Mouse (Mus musculus): ENCODE data around the gene Man2b1. TPM values are rescaled to one million over a fixed set of nuclear protein-coding genes. Genes with fewer than 3 reads are reported as not detected.

Man2b1 gene
- 10.8 and 14.5 TPM in 2 replicates for polyA plus RNA-seq (2014; fragmentation: Nextera tagmentation; extraction: Ambion mirVana)

- no peak within 1 kb of the TSS for H3K27ac ChIP-seq (ENCODE audit: low read depth, low read length)
- DNase-seq (ENCODE audit: low spot score) (peak; percentile 83), ATAC-seq (peak; percentile 84)
- H3K4me1 ChIP-seq (ENCODE audit: control insufficient read depth, insufficient read depth, low read length) = peaks cover 19% of the 10 kb centered on the region
- 1% methylated on average over 30 of the region's 30 CpGs for WGBS
- peaks cover 27% of the 10 kb centered on the region for H3K36me3 ChIP-seq (ENCODE audit: control insufficient read depth, insufficient read depth, low read length)
- H3K27me3 ChIP-seq (replicated peaks; ENCODE audit: control insufficient read depth, insufficient read depth, low read length) = no peaks in the 10 kb centered on the region
- no peaks in the 10 kb centered on the region for H3K9me3 ChIP-seq (replicated peaks; ENCODE audit: control insufficient read depth, low read length)
- peak within 1 kb of the TSS; percentile 52 for H3K4me3 ChIP-seq (ENCODE audit: low read depth, low read length)
- H3K4me2 ChIP-seq (ENCODE audit: low read length) = peak within 1 kb of the TSS; percentile 81
- peak within 1 kb of the TSS; percentile 76 for H3K9ac ChIP-seq (ENCODE audit: low read length)
These were observed at the start of gene Man2b1 for GRCm38 (mm10) chr8:85083108-85083813. Man2b1 (plus strand) TSS chr8:85083270.

- Histone ChIP-seq H3K36me3 (ENCODE audit: control insufficient read depth, insufficient read depth, low read length) (peaks cover 39% of the 10 kb centered on the region), H3K4me3 (ENCODE audit: low read depth, low read length) (no peak overlapping the region), H3K27ac (ENCODE audit: low read depth, low read length) (no peak overlapping the region), H3K27me3 (replicated peaks; ENCODE audit: control insufficient read depth, insufficient read depth, low read length) (no peaks in the 10 kb centered on the region), H3K9me3 (replicated peaks; ENCODE audit: control insufficient read depth, low read length) (no peaks in the 10 kb centered on the region), H3K9ac (ENCODE audit: low read length) (no peak overlapping the region), H3K4me1 (ENCODE audit: control insufficient read depth, insufficient read depth, low read length) (peaks cover 21% of the 10 kb centered on the region), H3K4me2 (ENCODE audit: low read length) (no peak overlapping the region)
- DNase-seq (ENCODE audit: low spot score) (no peak), ATAC-seq (no peak)
- 67% methylated on average over 1 of the region's 1 CpGs for WGBS
These were observed 49.2 kb upstream of the Man2b1 start for GRCm38 (mm10) chr8:85033867-85034266.

- WGBS = 2% methylated on average over 12 of the region's 13 CpGs
- ATAC-seq (no peak), DNase-seq (ENCODE audit: low spot score) (peak; percentile 93)
- peaks cover 19% of the 10 kb centered on the region; the same call in 1 of the 2 replicates for H3K4me1 ChIP-seq (ENCODE audit: control insufficient read depth, insufficient read depth, low read length)
- H3K4me3 ChIP-seq (ENCODE audit: low read depth, low read length) = peak overlapping the region; percentile 80
- no peaks in the 10 kb centered on the region for H3K9me3 ChIP-seq (replicated peaks; ENCODE audit: control insufficient read depth, low read length)
- H3K27me3 ChIP-seq (replicated peaks; ENCODE audit: control insufficient read depth, insufficient read depth, low read length) = no peaks in the 10 kb centered on the region
- peak overlapping the region; percentile 67; the same call in 1 of the 2 replicates for H3K9ac ChIP-seq (ENCODE audit: low read length)
- H3K27ac ChIP-seq (ENCODE audit: low read depth, low read length) = no peak overlapping the region
- peaks cover 36% of the 10 kb centered on the region for H3K36me3 ChIP-seq (ENCODE audit: control insufficient read depth, insufficient read depth, low read length)
- H3K4me2 ChIP-seq (ENCODE audit: low read length) = peak overlapping the region; percentile 87
These were observed 48.3 kb upstream of the Man2b1 start for GRCm38 (mm10) chr8:85034764-85035163.

GRCm38 (mm10) chr8:85035165-85035727 is 47.8 kb upstream of the Man2b1 start:
- H3K9ac ChIP-seq (ENCODE audit: low read length) = peak overlapping the region; percentile 67
- no peaks in the 10 kb centered on the region for H3K9me3 ChIP-seq (replicated peaks; ENCODE audit: control insufficient read depth, low read length)
- no peak overlapping the region for H3K27ac ChIP-seq (ENCODE audit: low read depth, low read length)
- H3K36me3 ChIP-seq (ENCODE audit: control insufficient read depth, insufficient read depth, low read length) = peaks cover 33% of the 10 kb centered on the region
- H3K27me3 ChIP-seq (replicated peaks; ENCODE audit: control insufficient read depth, insufficient read depth, low read length) = no peaks in the 10 kb centered on the region
- WGBS = 7% methylated on average over 12 of the region's 12 CpGs
- no peak for DNase-seq (ENCODE audit: low spot score)
- peak overlapping the region; percentile 80 for H3K4me3 ChIP-seq (ENCODE audit: low read depth, low read length)
- H3K4me1 ChIP-seq (ENCODE audit: control insufficient read depth, insufficient read depth, low read length) = peaks cover 19% of the 10 kb centered on the region; the same call in 1 of the 2 replicates
- H3K4me2 ChIP-seq (ENCODE audit: low read length) = peak overlapping the region; percentile 87
- no peak for ATAC-seq

GRCm38 (mm10) chr8:85035728-85036310 is 47.3 kb upstream of the Man2b1 start:
- H3K27me3 ChIP-seq (replicated peaks; ENCODE audit: control insufficient read depth, insufficient read depth, low read length) = no peaks in the 10 kb centered on the region
- H3K4me2 ChIP-seq (ENCODE audit: low read length) = peak overlapping the region; percentile 87
- peak overlapping the region; percentile 80 for H3K4me3 ChIP-seq (ENCODE audit: low read depth, low read length)
- H3K4me1 ChIP-seq (ENCODE audit: control insufficient read depth, insufficient read depth, low read length) = peaks cover 19% of the 10 kb centered on the region; the same call in 1 of the 2 replicates
- 0 out of 2 replicates have a peak, but pooled peaks have one; percentile 0 for ATAC-seq
- DNase-seq (ENCODE audit: low spot score) = peak; percentile 23
- H3K36me3 ChIP-seq (ENCODE audit: control insufficient read depth, insufficient read depth, low read length) = peaks cover 33% of the 10 kb centered on the region
- H3K27ac ChIP-seq (ENCODE audit: low read depth, low read length) = peak overlapping the region; percentile 71
- H3K9ac ChIP-seq (ENCODE audit: low read length) = peak overlapping the region; percentile 67
- H3K9me3 ChIP-seq (replicated peaks; ENCODE audit: control insufficient read depth, low read length) = no peaks in the 10 kb centered on the region
- 3% methylated on average over 15 of the region's 15 CpGs for WGBS

- WGBS = 0% methylated on average over 9 of the region's 9 CpGs
- peak overlapping the region; percentile 67 for H3K9ac ChIP-seq (ENCODE audit: low read length)
- no peaks in the 10 kb centered on the region for H3K27me3 ChIP-seq (replicated peaks; ENCODE audit: control insufficient read depth, insufficient read depth, low read length)
- H3K27ac ChIP-seq (ENCODE audit: low read depth, low read length) = peak overlapping the region; percentile 71
- peaks cover 19% of the 10 kb centered on the region; the same call in 1 of the 2 replicates for H3K4me1 ChIP-seq (ENCODE audit: control insufficient read depth, insufficient read depth, low read length)
- H3K4me3 ChIP-seq (ENCODE audit: low read depth, low read length) = peak overlapping the region; percentile 80
- no peak for DNase-seq (ENCODE audit: low spot score)
- H3K4me2 ChIP-seq (ENCODE audit: low read length) = peak overlapping the region; percentile 87
- H3K9me3 ChIP-seq (replicated peaks; ENCODE audit: control insufficient read depth, low read length) = no peaks in the 10 kb centered on the region
- peak; percentile 49 for ATAC-seq
- peaks cover 33% of the 10 kb centered on the region for H3K36me3 ChIP-seq (ENCODE audit: control insufficient read depth, insufficient read depth, low read length)
These were observed 46.7 kb upstream of the Man2b1 start for GRCm38 (mm10) chr8:85036381-85036717.

GRCm38 (mm10) chr8:85036718-85037365 is 46.2 kb upstream of the Man2b1 start, which contains the start of gene Tnpo2:
Tnpo2 (plus strand) TSS chr8:85036915.
- H3K9me3 ChIP-seq (replicated peaks; ENCODE audit: control insufficient read depth, low read length) = no peaks in the 10 kb centered on the region
- H3K27me3 ChIP-seq (replicated peaks; ENCODE audit: control insufficient read depth, insufficient read depth, low read length) = no peaks in the 10 kb centered on the region
- peak within 1 kb of the TSS; percentile 99 for H3K27ac ChIP-seq (ENCODE audit: low read depth, low read length)
- ATAC-seq = peak; percentile 94
- under 1% methylated on average over 59 of the region's 59 CpGs for whole genome bisulfite sequencing
- H3K9ac ChIP-seq (ENCODE audit: low read length) = peak within 1 kb of the TSS; percentile 93
- peak within 1 kb of the TSS; percentile 96 for H3K4me2 ChIP-seq (ENCODE audit: low read length)
- peak within 1 kb of the TSS; percentile 80 for H3K4me3 ChIP-seq (ENCODE audit: low read depth, low read length)
- H3K36me3 ChIP-seq (ENCODE audit: control insufficient read depth, insufficient read depth, low read length) = peaks cover 33% of the 10 kb centered on the region
- peaks cover 19% of the 10 kb centered on the region; the same call in 1 of the 2 replicates for H3K4me1 ChIP-seq (ENCODE audit: control insufficient read depth, insufficient read depth, low read length)
- DNase-seq (ENCODE audit: low spot score) = peak; percentile 99

GRCm38 (mm10) chr8:85037366-85037680 is 45.7 kb upstream of the Man2b1 start:
- H3K9ac ChIP-seq (ENCODE audit: low read length) = peak overlapping the region; percentile 93
- H3K27me3 ChIP-seq (replicated peaks; ENCODE audit: control insufficient read depth, insufficient read depth, low read length) = no peaks in the 10 kb centered on the region
- 0% methylated on average over 14 of the region's 14 CpGs for WGBS
- H3K9me3 ChIP-seq (replicated peaks; ENCODE audit: control insufficient read depth, low read length) = no peaks in the 10 kb centered on the region
- DNase-seq (ENCODE audit: low spot score) = peak; percentile 65
- peak; percentile 62 for ATAC-seq
- peak overlapping the region; percentile 96 for H3K4me2 ChIP-seq (ENCODE audit: low read length)
- H3K27ac ChIP-seq (ENCODE audit: low read depth, low read length) = peak overlapping the region; percentile 99
- peaks cover 34% of the 10 kb centered on the region for H3K36me3 ChIP-seq (ENCODE audit: control insufficient read depth, insufficient read depth, low read length)
- peak overlapping the region; percentile 80 for H3K4me3 ChIP-seq (ENCODE audit: low read depth, low read length)
- H3K4me1 ChIP-seq (ENCODE audit: control insufficient read depth, insufficient read depth, low read length) = peaks cover 19% of the 10 kb centered on the region; the same call in 1 of the 2 replicates
